Comparison of ENCODE assay signal across 22 mouse cellular contexts in the genomic region with DNA sequence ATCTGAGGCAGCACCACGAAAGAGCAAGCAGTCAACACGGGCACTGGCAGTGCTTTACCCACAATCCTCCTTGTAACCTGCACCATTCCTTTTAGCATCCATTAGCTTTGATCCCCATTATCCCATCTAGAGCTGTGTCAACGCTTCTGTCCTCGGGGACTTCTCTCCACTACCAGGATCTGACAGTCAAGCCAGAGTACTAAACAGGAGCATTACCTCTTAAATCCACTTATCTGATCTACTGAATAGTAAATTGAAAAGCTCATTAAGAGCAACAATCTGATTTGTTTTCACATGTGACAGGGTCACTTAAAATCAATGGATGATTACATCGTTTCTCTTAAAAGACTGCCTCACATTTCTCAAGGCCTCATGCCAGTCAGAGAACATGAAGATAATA. TPM values are rescaled to one million over a fixed set of nuclear protein-coding genes. Genes with fewer than 3 reads are reported as not detected.
A peak's percentile ranks its signal among the peaks of the same experiment; 100 is the strongest.
DNase-seq lines count a peak whose midpoint lies in the region; ATAC-seq and TF ChIP-seq lines count a peak whose summit lies in the region.
"Had no signal": no experiment of that assay in that cellular context is flagged by ENCODE, and none has a peak within 500 bp of the region (broad histone marks: within the 10 kb centered on the region; RNA-seq: fewer than 3 reads in every experiment).

No protein-coding gene starts in this region.

- H3K9ac ChIP-seq in forebrain, embryonic 13.5 days, result no peak overlapping the region
- no peak overlapping the region for H3K9ac ChIP-seq in forebrain, embryonic 11.5 days (ENCODE audit: low read length)
- H3K9ac ChIP-seq in midbrain, embryonic 14.5 days (replicated peaks; ENCODE audit: low read length), result no peak overlapping the region
- no peak overlapping the region for H3K9ac ChIP-seq in midbrain, postnatal 0 days (replicated peaks; ENCODE audit: low read length, poor library complexity, severe bottlenecking)
- H3K9ac ChIP-seq: heart, embryonic 12.5 days; hindbrain, embryonic 15.5 days had no signal

- H3K4me3 ChIP-seq in forebrain, embryonic 13.5 days, result no peak overlapping the region
- no peak overlapping the region for H3K4me3 ChIP-seq in forebrain, embryonic 11.5 days (ENCODE audit: low read depth, low read length)
- H3K4me3 ChIP-seq in midbrain, embryonic 14.5 days (replicated peaks; ENCODE audit: low read depth, low read length), result no peak overlapping the region
- no peak overlapping the region for H3K4me3 ChIP-seq in midbrain, postnatal 0 days (ENCODE audit: low read depth, low read length)
- H3K4me3 ChIP-seq: heart, embryonic 12.5 days; hindbrain, embryonic 15.5 days had no signal

- H3K9me3 ChIP-seq in forebrain, embryonic 13.5 days (replicated peaks), result no peaks in the 10 kb centered on the region
- no peaks in the 10 kb centered on the region for H3K9me3 ChIP-seq in forebrain, embryonic 11.5 days (ENCODE audit: control insufficient read depth, low read length)
- no peaks in the 10 kb centered on the region for H3K9me3 ChIP-seq in midbrain, embryonic 14.5 days (ENCODE audit: control insufficient read depth, low read length)
- no peaks in the 10 kb centered on the region for H3K9me3 ChIP-seq in midbrain, postnatal 0 days (ENCODE audit: low read length)
- H3K9me3 ChIP-seq: heart, embryonic 12.5 days; hindbrain, embryonic 15.5 days had no signal

- no peaks in the 10 kb centered on the region for H3K36me3 ChIP-seq in forebrain, embryonic 13.5 days (ENCODE audit: poor library complexity, severe bottlenecking)
- no peaks in the 10 kb centered on the region for H3K36me3 ChIP-seq in forebrain, embryonic 11.5 days (ENCODE audit: control insufficient read depth, insufficient read depth, low read length)
- H3K36me3 ChIP-seq in midbrain, embryonic 14.5 days (ENCODE audit: control insufficient read depth, insufficient read depth, low read length), result no peaks in the 10 kb centered on the region
- H3K36me3 ChIP-seq in midbrain, postnatal 0 days (ENCODE audit: insufficient read depth, low read length), result no peaks in the 10 kb centered on the region
- H3K36me3 ChIP-seq: heart, embryonic 12.5 days; hindbrain, embryonic 15.5 days had no signal

- H3K27ac ChIP-seq in forebrain, embryonic 13.5 days, result no peak overlapping the region
- no peak overlapping the region for H3K27ac ChIP-seq in forebrain, embryonic 11.5 days (ENCODE audit: low read depth, low read length)
- H3K27ac ChIP-seq in midbrain, embryonic 14.5 days (replicated peaks; ENCODE audit: low read depth, low read length), result no peak overlapping the region
- no peak overlapping the region for H3K27ac ChIP-seq in midbrain, postnatal 0 days (ENCODE audit: low read depth, low read length)
- H3K27ac ChIP-seq: hindbrain, embryonic 15.5 days had no signal

- 9% methylated on average over 5 of the region's 5 CpGs for WGBS in forebrain, embryonic 13.5 days
- WGBS in forebrain, embryonic 11.5 days, result 21% methylated on average over 5 of the region's 5 CpGs
- 14% methylated on average over 5 of the region's 5 CpGs for WGBS in midbrain, embryonic 14.5 days
- WGBS in midbrain, postnatal 0 days, result 18% methylated on average over 5 of the region's 5 CpGs

- TF ChIP-seq CTCF in midbrain, postnatal 0 days (IDR thresholded peaks at IDR 0.05), result no peak

- DNase-seq in forebrain, embryonic 11.5 days (ENCODE audit: low spot score), result no peak
- peak; percentile 59 for DNase-seq in midbrain, embryonic 14.5 days
- DNase-seq in midbrain, postnatal 0 days (ENCODE audit: low spot score), result no peak
- peak; percentile 67 for DNase-seq in retina, embryonic 14.5 days (ENCODE audit: low spot score)
- DNase-seq in left cerebral cortex, postnatal 25 days (ENCODE audit: low spot score in 2 of 2), result no peak
- DNase-seq: adrenal gland, adult 2 months; adrenal gland, postnatal 25 days; cerebellum, adult 2 months; cerebellum, postnatal 10 days; embryo, embryonic 11 days; gastrocnemius, postnatal 14 days; heart, postnatal 36 days had no signal

- ATAC-seq in forebrain, embryonic 13.5 days, result peak; percentile 38; the same call in 1 of the 2 replicates
- no peak for ATAC-seq in forebrain, embryonic 11.5 days (replicated peaks; ENCODE audit: low FRiP score)
- ATAC-seq in midbrain, embryonic 14.5 days (ENCODE audit: low FRiP score, low TSS enrichment), result no peak; the same call in 1 of the 2 replicates
- no peak for ATAC-seq in midbrain, postnatal 0 days (ENCODE audit: low FRiP score)
- ATAC-seq: forebrain, embryonic 16.5 days had no signal

- H3K4me2 ChIP-seq in forebrain, embryonic 13.5 days, result no peak overlapping the region
- no peak overlapping the region for H3K4me2 ChIP-seq in forebrain, embryonic 11.5 days (ENCODE audit: low read depth, low read length, severe bottlenecking)
- no peak overlapping the region for H3K4me2 ChIP-seq in midbrain, embryonic 14.5 days (ENCODE audit: low read length)
- no peak overlapping the region for H3K4me2 ChIP-seq in midbrain, postnatal 0 days (ENCODE audit: low read depth, low read length, poor library complexity, severe bottlenecking)
- H3K4me2 ChIP-seq: heart, embryonic 12.5 days; hindbrain, embryonic 15.5 days had no signal

- intact Hi-C loops in left cerebral cortex, postnatal 25 days (cut with DNase I), result no loop called here

- H3K27me3 ChIP-seq in forebrain, embryonic 13.5 days, result no peaks in the 10 kb centered on the region
- H3K27me3 ChIP-seq in forebrain, embryonic 11.5 days (ENCODE audit: control insufficient read depth, insufficient read depth, low read length), result no peaks in the 10 kb centered on the region
- no peaks in the 10 kb centered on the region for H3K27me3 ChIP-seq in midbrain, embryonic 14.5 days (ENCODE audit: control insufficient read depth, insufficient read depth, low read length)
- no peaks in the 10 kb centered on the region for H3K27me3 ChIP-seq in midbrain, postnatal 0 days (ENCODE audit: insufficient read depth, low read length)
- H3K27me3 ChIP-seq: CH12.LX; heart, embryonic 12.5 days; hindbrain, embryonic 15.5 days had no signal

- no peaks in the 10 kb centered on the region for H3K4me1 ChIP-seq in forebrain, embryonic 13.5 days
- no peaks in the 10 kb centered on the region for H3K4me1 ChIP-seq in forebrain, embryonic 11.5 days (replicated peaks; ENCODE audit: control insufficient read depth, insufficient read depth, low read length)
- no peaks in the 10 kb centered on the region for H3K4me1 ChIP-seq in midbrain, embryonic 14.5 days (ENCODE audit: control insufficient read depth, insufficient read depth, low read length)
- H3K4me1 ChIP-seq in midbrain, postnatal 0 days (ENCODE audit: insufficient read depth, low read length), result no peaks in the 10 kb centered on the region
- H3K4me1 ChIP-seq: heart, embryonic 12.5 days had no signal

RNA-seq across cellular contexts. Expression of a gene that starts 55.6 kb away (rescaled TPM):
- not detected in 2 replicates for polyA plus RNA-seq in forebrain, embryonic 13.5 days (2015; fragmentation: Nextera tagmentation; extraction: Ambion mirVana)
- not detected in 2 replicates for polyA plus RNA-seq in forebrain, embryonic 11.5 days (2014; fragmentation: Nextera tagmentation; extraction: Ambion mirVana)
- not detected in 2 replicates for polyA plus RNA-seq in midbrain, embryonic 14.5 days (2014; fragmentation: Nextera tagmentation; extraction: Ambion mirVana)
- 0.88 TPM in 1 of 2 replicates, not detected in the other for total RNA-seq in midbrain, postnatal 0 days (2014; rRNA removed)
- not detected in 2 replicates for polyA plus RNA-seq in midbrain, postnatal 0 days (2015; fragmentation: Nextera tagmentation; extraction: Ambion mirVana)
- under 1 TPM in 1 of 2 experiments, not detected in 1; 0.50 TPM for total RNA-seq in left cerebral cortex, postnatal 25 days (2021)
- total RNA-seq: adrenal gland, postnatal 25 days; CH12.LX; gastrocnemius, adult 18-20 months; gastrocnemius, postnatal 14 days; granulocyte monocyte progenitor cell, adult 5-6 weeks; heart, adult 8-10 months; heart, postnatal 36 days had no signal
- polyA plus RNA-seq: adrenal gland, adult 2 months; embryonic facial prominence, embryonic 14.5 days; forebrain, embryonic 16.5 days; heart, embryonic 12.5 days; heart, embryonic 16.5 days had no signal

Comparison
In these comparisons a context has a peak if more than half of its experiments do, and no peak if none do; other contexts are left out.
1. DNase-seq: peak in midbrain, embryonic 14.5 days (single experiment) and retina, embryonic 14.5 days (single experiment); none in forebrain, embryonic 11.5 days (single experiment), midbrain, postnatal 0 days (single experiment) and left cerebral cortex, postnatal 25 days (0 of 2).